Mouse (Mus musculus) embryonic facial prominence, embryonic 15.5 days (tissue): Measurements from ENCODE around the gene Kmt5b. TPM values are rescaled to one million over a fixed set of nuclear protein-coding genes. Genes with fewer than 3 reads are reported as not detected.

Experiments
- ATAC-seq: fragments of 200-750 bp; cut with Nextera tagmentation; 2 replicates; pipeline ENCODE4 v1.8.0; 2017; ENCODE audit warnings: low read depth, moderate TSS enrichment; ENCODE audit not compliant: insufficient number of reproducible peaks, low FRiP score, low TSS enrichment
- H3K27ac ChIP-seq: fragments of 300-500 bp; sonication (generic); replicated peaks from 2 replicates; pipeline ENCODE4 v1.5.1; 2015; ENCODE audit warnings: mild to moderate bottlenecking, inconsistent platforms
- H3K27me3 ChIP-seq: fragments of 300-500 bp; sonication (generic); 2 replicates; pipeline ENCODE4 v1.6.1; 2015; ENCODE audit warnings: inconsistent platforms
- H3K36me3 ChIP-seq: fragments of 300-500 bp; sonication (generic); 2 replicates; pipeline ENCODE4 v1.6.1; 2015; ENCODE audit warnings: mild to moderate bottlenecking, inconsistent platforms
- H3K4me1 ChIP-seq: fragments of 300-500 bp; sonication (generic); 2 replicates; pipeline ENCODE4 v1.6.1; 2015; ENCODE audit warnings: inconsistent platforms
- H3K4me2 ChIP-seq: fragments of 300-500 bp; sonication (generic); replicated peaks from 2 replicates; pipeline ENCODE4 v1.6.1; 2015; ENCODE audit warnings: mild to moderate bottlenecking, inconsistent platforms
- H3K4me3 ChIP-seq: fragments of 300-500 bp; sonication (generic); replicated peaks from 2 replicates; pipeline ENCODE4 v1.5.1; 2015; ENCODE audit warnings: mild to moderate bottlenecking, inconsistent platforms
- H3K9ac ChIP-seq: fragments of 300-500 bp; sonication (generic); 2 replicates; pipeline ENCODE4 v1.6.1; 2015; ENCODE audit warnings: inconsistent platforms
- H3K9me3 ChIP-seq: fragments of 300-500 bp; sonication (generic); replicated peaks from 2 replicates; pipeline ENCODE4 v1.6.1; 2016; ENCODE audit warnings: inconsistent platforms
- WGBS: fragments of 180-500 bp; shearing (Covaris S2); methylation state at CpG from one replicate; pipeline ENCODE4 v1.1.7; 2015; 5-methylcytosine and 5-hydroxymethylcytosine counted together
- polyA plus RNA-seq: library from polyadenylated mRNA; unstranded; fragments of >200 nt; fragmentation: Nextera tagmentation; extraction: Ambion mirVana; gene quantifications from 2 replicates; pipeline ENCODE4 v1.2.1, GENCODE M21; 2015

Gene Kmt5b
- polyA plus RNA-seq, 1 experiment from 2014 or later = 24.7 TPM

GRCm38 (mm10) chr19:3853891-3854290, 86.7 kb downstream of the Kmt5b start:
- H3K27ac ChIP-seq = no peak overlapping the region; the same call in 1 of the 2 replicates
- H3K4me3 ChIP-seq = no peak overlapping the region
- 67% methylated on average over 1 of the region's 1 CpGs for WGBS
- H3K36me3 ChIP-seq = no peaks in the 10 kb centered on the region
- no peak for ATAC-seq
- H3K9me3 ChIP-seq = no peaks in the 10 kb centered on the region
- H3K4me2 ChIP-seq = no peak overlapping the region
- no peaks in the 10 kb centered on the region for H3K27me3 ChIP-seq
- peaks cover 33% of the 10 kb centered on the region for H3K4me1 ChIP-seq
- H3K9ac ChIP-seq = no peak overlapping the region

- no peak overlapping the region for H3K9ac ChIP-seq
- no peak for ATAC-seq
- H3K27ac ChIP-seq = peak overlapping the region; percentile 51; the same call in 1 of the 2 replicates
- H3K4me1 ChIP-seq = peaks cover 33% of the 10 kb centered on the region
- WGBS = 53% methylated on average over 6 of the region's 6 CpGs
- H3K4me3 ChIP-seq = no peak overlapping the region
- no peaks in the 10 kb centered on the region for H3K9me3 ChIP-seq
- H3K4me2 ChIP-seq = 0 out of 2 replicates have a peak overlapping the region, but pooled peaks have one; percentile 15
- no peaks in the 10 kb centered on the region for H3K27me3 ChIP-seq
- H3K36me3 ChIP-seq = no peaks in the 10 kb centered on the region
Observed at GRCm38 (mm10) chr19:3855091-3855490, 87.9 kb downstream of the Kmt5b start.

GRCm38 (mm10) chr19:3855601-3856000, 88.4 kb downstream of the Kmt5b start:
- Histone ChIP-seq H3K4me3 (no peak overlapping the region), H3K36me3 (no peaks in the 10 kb centered on the region), H3K4me1 (peaks cover 31% of the 10 kb centered on the region), H3K4me2 (no peak overlapping the region), H3K27ac (peak overlapping the region; percentile 51), H3K27me3 (no peaks in the 10 kb centered on the region), H3K9ac (no peak overlapping the region), H3K9me3 (no peaks in the 10 kb centered on the region)
- ATAC-seq = no peak
- WGBS = 13% methylated on average over 4 of the region's 4 CpGs

GRCm38 (mm10) chr19:3857220-3857619, 90.0 kb downstream of the Kmt5b start:
- no peaks in the 10 kb centered on the region for H3K36me3 ChIP-seq
- H3K4me1 ChIP-seq = peaks cover 23% of the 10 kb centered on the region
- H3K4me3 ChIP-seq = no peak overlapping the region
- no peak overlapping the region for H3K4me2 ChIP-seq
- no peak for ATAC-seq
- H3K9ac ChIP-seq = no peak overlapping the region
- H3K9me3 ChIP-seq = no peaks in the 10 kb centered on the region
- H3K27me3 ChIP-seq = no peaks in the 10 kb centered on the region
- 64% methylated on average over 3 of the region's 3 CpGs for WGBS
- no peak overlapping the region for H3K27ac ChIP-seq

GRCm38 (mm10) chr19:3862713-3863112, 95.5 kb downstream of the Kmt5b start:
- Histone ChIP-seq H3K9ac (no peak overlapping the region), H3K27ac (no peak overlapping the region), H3K9me3 (no peaks in the 10 kb centered on the region), H3K4me1 (no peaks in the 10 kb centered on the region), H3K4me3 (no peak overlapping the region), H3K36me3 (peaks cover 13% of the 10 kb centered on the region), H3K27me3 (no peaks in the 10 kb centered on the region), H3K4me2 (no peak overlapping the region)
- 82% methylated on average over 2 of the region's 2 CpGs for WGBS
- ATAC-seq = no peak

- peaks cover 13% of the 10 kb centered on the region for H3K36me3 ChIP-seq
- 86% methylated on average over 2 of the region's 2 CpGs for WGBS
- no peak overlapping the region for H3K9ac ChIP-seq
- no peak overlapping the region for H3K4me2 ChIP-seq
- H3K9me3 ChIP-seq = no peaks in the 10 kb centered on the region
- no peak overlapping the region for H3K27ac ChIP-seq
- no peak overlapping the region for H3K4me3 ChIP-seq
- no peaks in the 10 kb centered on the region for H3K27me3 ChIP-seq
- H3K4me1 ChIP-seq = peaks cover 8% of the 10 kb centered on the region
- ATAC-seq = no peak
Observed at GRCm38 (mm10) chr19:3864960-3865359, 97.7 kb downstream of the Kmt5b start.

Other genes with a start within 250 kb of the Kmt5b start
- gene Ppp6r3, start 191.7 kb upstream of the Kmt5b start, polyA plus RNA-seq = 50.1 and 55.0 TPM in 2 replicates
- gene Lrp5, start 80.9 kb upstream of the Kmt5b start, polyA plus RNA-seq = 7.7 and 8.6 TPM in 2 replicates
- 54.4 and 55.9 TPM in 2 replicates for gene 1810055G02Rik, start 59.1 kb upstream of the Kmt5b start, polyA plus RNA-seq
- gene Chka, start 84.4 kb downstream of the Kmt5b start, polyA plus RNA-seq = 38.2 and 44.3 TPM in 2 replicates
- 57.5 and 64.3 TPM in 2 replicates for gene Tcirg1, start 139.7 kb downstream of the Kmt5b start, polyA plus RNA-seq
- 255 and 269 TPM in 2 replicates for gene Ndufs8, start 145.4 kb downstream of the Kmt5b start, polyA plus RNA-seq
- 4.8 and 4.9 TPM in 2 replicates for gene Aldh3b1, start 162.4 kb downstream of the Kmt5b start, polyA plus RNA-seq
- 27.7 and 30.0 TPM in 2 replicates for gene Unc93b1, start 167.8 kb downstream of the Kmt5b start, polyA plus RNA-seq
- gene Aldh3b3, start 191.2 kb downstream of the Kmt5b start, polyA plus RNA-seq = 2.8 and 3.2 TPM in 2 replicates
- gene Aldh3b2, start 204.9 kb downstream of the Kmt5b start, polyA plus RNA-seq = 22.8 and 25.3 TPM in 2 replicates
- gene Acy3, start 219.1 kb downstream of the Kmt5b start, polyA plus RNA-seq = 5.5 and 6.0 TPM in 2 replicates
- not detected in 2 replicates for gene Tbx10, start 225.3 kb downstream of the Kmt5b start, polyA plus RNA-seq
- 31.0 and 35.8 TPM in 2 replicates for gene Nudt8, start 233.2 kb downstream of the Kmt5b start, polyA plus RNA-seq
- 3.9 and 4.7 TPM in 2 replicates for gene Gm49405, start 233.2 kb downstream of the Kmt5b start, polyA plus RNA-seq
- 5.4 and 5.6 TPM in 2 replicates for gene Doc2g, start 235.9 kb downstream of the Kmt5b start, polyA plus RNA-seq
- 190 and 202 TPM in 2 replicates for gene Ndufv1, start 245.4 kb downstream of the Kmt5b start, polyA plus RNA-seq